Mouse (Mus musculus) hindbrain, postnatal 0 days (tissue): ENCODE measurements at regions not wholly inside any gene's neighbourhood (a gene's known extent, or its start where the extent isn't known, plus 50 kb on each side); places are given as distances from the start of the nearest gene placed in this dataset.

ENCODE experiments used
- ATAC-seq: fragments of 200-750 bp; cut with Nextera tagmentation; 2 replicates; pipeline ENCODE4 v1.8.0; 2017; ENCODE audit warnings: mild to moderate bottlenecking, moderate TSS enrichment, moderate library complexity
- DNase-seq: peaks from one replicate; pipeline ENCODE4 v3.0.0-alpha.2; 2015; ENCODE audit warnings: low spot score
- H3K27ac ChIP-seq: fragments of 300-500 bp; sonication (generic); 2 replicates; pipeline ENCODE4 v1.5.1; 2014; ENCODE audit warnings: mild to moderate bottlenecking
- H3K27me3 ChIP-seq: fragments of 300-500 bp; sonication (generic); 2 replicates; pipeline ENCODE4 v1.6.1; 2014; ENCODE audit warnings: low read length, mixed read lengths; ENCODE audit not compliant: insufficient read depth
- H3K36me3 ChIP-seq: fragments of 300-500 bp; sonication (generic); 2 replicates; pipeline ENCODE4 v1.6.1; 2014; ENCODE audit warnings: low read length, mixed read lengths; ENCODE audit not compliant: insufficient read depth
- H3K4me1 ChIP-seq: fragments of 300-500 bp; sonication (generic); 2 replicates; pipeline ENCODE4 v1.6.1; 2014; ENCODE audit warnings: antibody characterized with exemption, low read length, mixed read lengths; ENCODE audit not compliant: insufficient read depth
- H3K4me2 ChIP-seq: fragments of 300-500 bp; sonication (generic); 2 replicates; pipeline ENCODE4 v1.6.1; 2014; ENCODE audit warnings: low read depth, mild to moderate bottlenecking, low read length, moderate library complexity, mixed read lengths
- H3K4me3 ChIP-seq: fragments of 300-500 bp; sonication (generic); 2 replicates; pipeline ENCODE4 v1.5.1; 2014; ENCODE audit warnings: low read length
- H3K9ac ChIP-seq: fragments of 300-500 bp; sonication (generic); replicated peaks from 2 replicates; pipeline ENCODE4 v1.6.1; 2014; ENCODE audit warnings: mild to moderate bottlenecking, low read length, moderate library complexity, mixed read lengths
- H3K9me3 ChIP-seq: fragments of 300-500 bp; sonication (generic); 2 replicates; pipeline ENCODE4 v1.6.1; 2016; ENCODE audit warnings: low read length, mixed read lengths
- CTCF ChIP-seq: IDR thresholded peaks from 2 replicates; pipeline ENCODE4 v1.5.1; 2016; ENCODE audit warnings: antibody characterized with exemption, control low read depth, low read depth
- WGBS: fragments of 180-500 bp; shearing (Covaris S2); extraction: QIAGEN DNeasy Blood & Tissue Kit; methylation state at CpG from one replicate; pipeline ENCODE4 v1.1.7; 2014; 5-methylcytosine and 5-hydroxymethylcytosine counted together

DNA sequence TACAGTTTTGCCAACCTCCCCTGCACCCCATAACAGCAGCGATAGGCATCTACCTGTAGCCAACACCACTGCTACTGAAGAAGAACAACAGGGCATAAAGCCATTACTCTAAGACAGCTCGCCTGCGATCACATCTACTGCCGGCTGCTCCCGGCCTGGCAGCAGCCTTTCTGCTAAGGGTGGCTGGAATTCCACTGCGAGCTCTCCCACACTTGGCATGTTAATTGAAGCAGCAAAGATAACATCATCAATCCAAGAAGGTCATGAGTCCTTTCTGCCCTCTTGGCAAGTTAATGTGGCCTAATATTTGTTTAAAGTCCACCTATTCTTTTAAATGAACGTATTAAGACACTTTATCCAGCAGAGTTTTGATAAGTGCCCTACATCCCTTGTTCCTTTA lies 196.1 kb downstream of the Ttc8 start:
- Histone ChIP-seq H3K4me3 (no peak overlapping the region), H3K9ac (no peak overlapping the region), H3K36me3 (no peaks in the 10 kb centered on the region), H3K27ac (no peak overlapping the region), H3K27me3 (no peaks in the 10 kb centered on the region), H3K4me2 (no peak overlapping the region), H3K4me1 (no peaks in the 10 kb centered on the region), H3K9me3 (no peaks in the 10 kb centered on the region)
- ATAC-seq: no peak
- 66% methylated on average over 7 of the region's 7 CpGs for WGBS
- DNase-seq: no peak
- TF ChIP-seq CTCF: no peak

GRCm38 (mm10) chr12:99118381-99119115 lies 198.2 kb downstream of the Ttc8 start:
- Histone ChIP-seq H3K4me1 (no peaks in the 10 kb centered on the region), H3K4me3 (no peak overlapping the region), H3K36me3 (no peaks in the 10 kb centered on the region), H3K4me2 (no peak overlapping the region), H3K9ac (no peak overlapping the region), H3K27ac (no peak overlapping the region), H3K9me3 (no peaks in the 10 kb centered on the region), H3K27me3 (no peaks in the 10 kb centered on the region)
- 89% methylated on average over 12 of the region's 12 CpGs for WGBS
- DNase-seq: peak; percentile 34
- no peak for TF ChIP-seq CTCF
- no peak for ATAC-seq

GRCm38 (mm10) chr12:99119966-99120365 lies 199.6 kb downstream of the Ttc8 start:
- no peaks in the 10 kb centered on the region for H3K27me3 ChIP-seq
- no peak overlapping the region for H3K4me2 ChIP-seq
- H3K36me3 ChIP-seq: no peaks in the 10 kb centered on the region
- no peak for DNase-seq
- no peaks in the 10 kb centered on the region for H3K4me1 ChIP-seq
- no peak overlapping the region for H3K27ac ChIP-seq
- H3K9ac ChIP-seq: no peak overlapping the region
- WGBS: 70% methylated on average over 9 of the region's 9 CpGs
- no peak for TF ChIP-seq CTCF
- H3K9me3 ChIP-seq: no peaks in the 10 kb centered on the region
- H3K4me3 ChIP-seq: no peak overlapping the region
- ATAC-seq: no peak

- no peak overlapping the region for H3K4me2 ChIP-seq
- no peaks in the 10 kb centered on the region for H3K36me3 ChIP-seq
- H3K27ac ChIP-seq: no peak overlapping the region
- H3K27me3 ChIP-seq: no peaks in the 10 kb centered on the region
- ATAC-seq: no peak
- 61% methylated on average over 15 of the region's 15 CpGs for WGBS
- peak; percentile 14 for DNase-seq
- H3K9ac ChIP-seq: no peak overlapping the region
- no peaks in the 10 kb centered on the region for H3K9me3 ChIP-seq
- no peak for TF ChIP-seq CTCF
- H3K4me1 ChIP-seq: no peaks in the 10 kb centered on the region
- no peak overlapping the region for H3K4me3 ChIP-seq
Measured at GRCm38 (mm10) chr12:99123611-99124495, 203.5 kb downstream of the Ttc8 start.

GRCm38 (mm10) chr12:99126129-99126528 lies 205.8 kb downstream of the Ttc8 start:
- H3K27me3 ChIP-seq: no peaks in the 10 kb centered on the region
- H3K4me2 ChIP-seq: no peak overlapping the region
- DNase-seq (no peak), ATAC-seq (no peak)
- TF ChIP-seq CTCF: peak; percentile 34
- no peaks in the 10 kb centered on the region for H3K36me3 ChIP-seq
- WGBS: 92% methylated on average over 2 of the region's 2 CpGs
- H3K9ac ChIP-seq: no peak overlapping the region
- no peaks in the 10 kb centered on the region for H3K9me3 ChIP-seq
- H3K4me1 ChIP-seq: no peaks in the 10 kb centered on the region
- H3K4me3 ChIP-seq: no peak overlapping the region
- no peak overlapping the region for H3K27ac ChIP-seq
